Mouse (Mus musculus): ENCODE measurements around the gene Pfkm. TPM values are rescaled to one million over a fixed set of nuclear protein-coding genes. Genes with fewer than 3 reads are reported as not detected.

Gene Pfkm
- polyA plus RNA-seq, 1 experiment from 2014 or later = 69.6 TPM

GRCm38 (mm10) chr15:98153625-98154024 is 61.2 kb downstream of the Pfkm start:
- no peaks in the 10 kb centered on the region for H3K9me3 ChIP-seq (ENCODE audit: control insufficient read depth, low read length)
- no peaks in the 10 kb centered on the region for H3K27me3 ChIP-seq (replicated peaks; ENCODE audit: control insufficient read depth, insufficient read depth, low read length)
- no peak overlapping the region for H3K9ac ChIP-seq (ENCODE audit: low read depth, low read length)
- H3K36me3 ChIP-seq (ENCODE audit: control insufficient read depth, insufficient read depth, low read length) = no peaks in the 10 kb centered on the region
- 27% methylated on average over 3 of the region's 3 CpGs for WGBS
- 0 out of 2 replicates have a peak, but pooled peaks have one; percentile 30 for ATAC-seq (ENCODE audit: low read depth)
- no peak overlapping the region for H3K4me2 ChIP-seq (ENCODE audit: low read depth, low read length)
- no peak overlapping the region for H3K27ac ChIP-seq (replicated peaks; ENCODE audit: low read depth, low read length)
- no peak overlapping the region for H3K4me3 ChIP-seq (ENCODE audit: low read depth, low read length)
- no peaks in the 10 kb centered on the region for H3K4me1 ChIP-seq (ENCODE audit: control insufficient read depth, insufficient read depth, low read length)
- DNase-seq (ENCODE audit: low spot score) = peak; percentile 85

- no peaks in the 10 kb centered on the region for H3K36me3 ChIP-seq (ENCODE audit: control insufficient read depth, insufficient read depth, low read length)
- H3K4me3 ChIP-seq (ENCODE audit: low read depth, low read length) = no peak overlapping the region
- ATAC-seq (ENCODE audit: low read depth) (no peak), DNase-seq (ENCODE audit: low spot score) (no peak)
- H3K9me3 ChIP-seq (ENCODE audit: control insufficient read depth, low read length) = no peaks in the 10 kb centered on the region
- no peak overlapping the region for H3K27ac ChIP-seq (replicated peaks; ENCODE audit: low read depth, low read length)
- H3K9ac ChIP-seq (ENCODE audit: low read depth, low read length) = no peak overlapping the region
- H3K27me3 ChIP-seq (replicated peaks; ENCODE audit: control insufficient read depth, insufficient read depth, low read length) = no peaks in the 10 kb centered on the region
- 65% methylated on average over 4 of the region's 4 CpGs for WGBS
- H3K4me1 ChIP-seq (ENCODE audit: control insufficient read depth, insufficient read depth, low read length) = no peaks in the 10 kb centered on the region
- no peak overlapping the region for H3K4me2 ChIP-seq (ENCODE audit: low read depth, low read length)
Measured at GRCm38 (mm10) chr15:98154146-98154545, 61.8 kb downstream of the Pfkm start.

DNA sequence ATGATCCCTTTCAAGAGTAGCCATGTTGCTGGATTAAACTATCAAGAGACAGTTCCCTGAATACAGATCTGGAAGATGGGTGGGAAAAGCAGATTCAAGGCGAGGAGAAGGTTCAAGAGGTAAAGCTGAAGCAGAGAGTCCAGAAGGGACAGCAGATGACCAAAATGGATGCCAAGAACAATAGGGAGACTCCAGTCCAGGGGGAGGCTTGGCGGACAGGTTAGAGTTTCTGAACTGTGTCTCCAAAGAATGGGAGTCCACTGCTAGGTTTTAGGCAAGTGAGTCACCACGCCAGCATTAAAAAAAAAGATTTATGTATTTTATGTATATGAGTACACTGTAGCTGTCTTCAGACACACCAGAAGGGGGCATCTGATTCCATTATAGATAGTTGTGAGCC is 62.2 kb downstream of the Pfkm start:
- no peak overlapping the region for H3K27ac ChIP-seq (replicated peaks; ENCODE audit: low read depth, low read length)

GRCm38 (mm10) chr15:98155272-98155671 is 62.9 kb downstream of the Pfkm start:
- H3K4me1 ChIP-seq (ENCODE audit: control insufficient read depth, insufficient read depth, low read length) = no peaks in the 10 kb centered on the region
- no peak for ATAC-seq (ENCODE audit: low read depth)
- H3K4me2 ChIP-seq (ENCODE audit: low read depth, low read length) = no peak overlapping the region
- H3K36me3 ChIP-seq (ENCODE audit: control insufficient read depth, insufficient read depth, low read length) = no peaks in the 10 kb centered on the region
- DNase-seq (ENCODE audit: low spot score) = no peak
- no peak overlapping the region for H3K4me3 ChIP-seq (ENCODE audit: low read depth, low read length)
- no peak overlapping the region for H3K9ac ChIP-seq (ENCODE audit: low read depth, low read length)
- WGBS = 85% methylated on average over 5 of the region's 5 CpGs
- no peaks in the 10 kb centered on the region for H3K9me3 ChIP-seq (ENCODE audit: control insufficient read depth, low read length)
- H3K27me3 ChIP-seq (replicated peaks; ENCODE audit: control insufficient read depth, insufficient read depth, low read length) = no peaks in the 10 kb centered on the region
- no peak overlapping the region for H3K27ac ChIP-seq (replicated peaks; ENCODE audit: low read depth, low read length)

More for the DNA sequence above, 62.2 kb downstream of the Pfkm start:
- no peak for DNase-seq (ENCODE audit: low spot score)
- no peak for ATAC-seq (ENCODE audit: low read depth)
- H3K36me3 ChIP-seq (ENCODE audit: control insufficient read depth, insufficient read depth, low read length) = no peaks in the 10 kb centered on the region
- no peak overlapping the region for H3K4me2 ChIP-seq (ENCODE audit: low read depth, low read length)
- WGBS = 85% methylated on average over 3 of the region's 3 CpGs
- H3K4me1 ChIP-seq (ENCODE audit: control insufficient read depth, insufficient read depth, low read length) = no peaks in the 10 kb centered on the region
- no peak overlapping the region for H3K4me3 ChIP-seq (ENCODE audit: low read depth, low read length)
- H3K9ac ChIP-seq (ENCODE audit: low read depth, low read length) = no peak overlapping the region
- no peaks in the 10 kb centered on the region for H3K27me3 ChIP-seq (replicated peaks; ENCODE audit: control insufficient read depth, insufficient read depth, low read length)
- H3K9me3 ChIP-seq (ENCODE audit: control insufficient read depth, low read length) = no peaks in the 10 kb centered on the region

GRCm38 (mm10) chr15:98155944-98156343 is 63.6 kb downstream of the Pfkm start:
- 53% methylated on average over 4 of the region's 4 CpGs for WGBS
- DNase-seq (ENCODE audit: low spot score) = no peak
- H3K9me3 ChIP-seq (ENCODE audit: control insufficient read depth, low read length) = no peaks in the 10 kb centered on the region
- H3K36me3 ChIP-seq (ENCODE audit: control insufficient read depth, insufficient read depth, low read length) = no peaks in the 10 kb centered on the region
- H3K9ac ChIP-seq (ENCODE audit: low read depth, low read length) = no peak overlapping the region
- no peak for ATAC-seq (ENCODE audit: low read depth)
- H3K27ac ChIP-seq (replicated peaks; ENCODE audit: low read depth, low read length) = no peak overlapping the region
- H3K4me3 ChIP-seq (ENCODE audit: low read depth, low read length) = no peak overlapping the region
- H3K4me2 ChIP-seq (ENCODE audit: low read depth, low read length) = no peak overlapping the region
- H3K4me1 ChIP-seq (ENCODE audit: control insufficient read depth, insufficient read depth, low read length) = no peaks in the 10 kb centered on the region
- no peaks in the 10 kb centered on the region for H3K27me3 ChIP-seq (replicated peaks; ENCODE audit: control insufficient read depth, insufficient read depth, low read length)

DNA sequence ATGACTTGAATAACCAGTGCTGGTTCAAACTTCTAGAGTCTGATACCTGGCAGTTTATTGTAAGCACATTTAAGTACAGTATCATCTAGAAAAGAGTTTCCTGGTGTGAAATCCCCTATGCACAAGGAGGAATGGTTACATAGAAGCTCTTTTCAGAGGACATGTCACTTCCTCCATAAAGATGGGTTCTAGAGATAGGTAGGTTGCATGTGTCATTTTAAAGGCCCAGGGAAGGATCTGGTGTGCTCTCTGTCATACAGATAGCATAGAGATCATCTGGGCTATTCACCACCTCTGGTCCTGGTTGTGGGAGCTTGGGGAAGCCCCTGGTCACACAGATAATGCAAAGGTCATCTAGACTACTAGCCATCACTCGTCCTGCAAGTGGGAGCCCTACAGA is 64.9 kb downstream of the Pfkm start:
- Histone ChIP-seq H3K4me3 (ENCODE audit: low read depth, low read length) (no peak overlapping the region), H3K9me3 (ENCODE audit: control insufficient read depth, low read length) (no peaks in the 10 kb centered on the region), H3K27me3 (replicated peaks; ENCODE audit: control insufficient read depth, insufficient read depth, low read length) (no peaks in the 10 kb centered on the region), H3K4me2 (ENCODE audit: low read depth, low read length) (no peak overlapping the region), H3K27ac (replicated peaks; ENCODE audit: low read depth, low read length) (no peak overlapping the region), H3K36me3 (ENCODE audit: control insufficient read depth, insufficient read depth, low read length) (no peaks in the 10 kb centered on the region), H3K9ac (ENCODE audit: low read depth, low read length) (no peak overlapping the region), H3K4me1 (ENCODE audit: control insufficient read depth, insufficient read depth, low read length) (no peaks in the 10 kb centered on the region)
- WGBS = 61% methylated on average over 1 of the region's 1 CpGs
- ATAC-seq (ENCODE audit: low read depth) = no peak
- DNase-seq (ENCODE audit: low spot score) = no peak

- H3K36me3 ChIP-seq (ENCODE audit: control insufficient read depth, insufficient read depth, low read length) = no peaks in the 10 kb centered on the region
- no peak overlapping the region for H3K4me3 ChIP-seq (ENCODE audit: low read depth, low read length)
- H3K4me1 ChIP-seq (ENCODE audit: control insufficient read depth, insufficient read depth, low read length) = no peaks in the 10 kb centered on the region
- ATAC-seq (ENCODE audit: low read depth) (no peak), DNase-seq (ENCODE audit: low spot score) (no peak)
- WGBS = 61% methylated on average over 19 of the region's 19 CpGs
- peaks cover 8% of the 10 kb centered on the region; the same call in 1 of the 2 replicates for H3K27me3 ChIP-seq (replicated peaks; ENCODE audit: control insufficient read depth, insufficient read depth, low read length)
- no peaks in the 10 kb centered on the region for H3K9me3 ChIP-seq (ENCODE audit: control insufficient read depth, low read length)
- H3K9ac ChIP-seq (ENCODE audit: low read depth, low read length) = no peak overlapping the region
- no peak overlapping the region for H3K4me2 ChIP-seq (ENCODE audit: low read depth, low read length)
- no peak overlapping the region for H3K27ac ChIP-seq (replicated peaks; ENCODE audit: low read depth, low read length)
Measured at GRCm38 (mm10) chr15:98161026-98161805, 68.8 kb downstream of the Pfkm start.

DNA sequence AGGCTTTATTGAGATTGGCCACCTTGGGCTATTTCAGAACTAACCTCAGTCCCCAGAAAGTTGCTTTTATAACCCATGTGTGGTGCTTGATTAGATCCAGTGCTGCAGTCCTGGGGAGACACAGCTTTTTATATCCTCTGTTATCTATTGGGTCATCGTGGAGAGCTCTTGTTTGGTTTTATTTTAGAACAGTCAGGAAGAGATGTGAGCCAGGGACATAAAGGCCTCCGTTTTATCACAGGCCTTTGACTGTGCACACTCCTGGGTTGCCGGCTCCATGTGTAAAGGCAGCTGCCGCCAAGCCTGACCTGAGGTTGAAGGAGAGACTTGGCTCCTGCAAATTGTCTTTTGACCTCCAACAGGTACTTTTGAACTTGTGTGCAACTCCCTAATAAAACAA is 70.2 kb downstream of the Pfkm start:
- H3K9me3 ChIP-seq (ENCODE audit: control insufficient read depth, low read length) = no peaks in the 10 kb centered on the region
- no peak for DNase-seq (ENCODE audit: low spot score)
- 73% methylated on average over 4 of the region's 4 CpGs for WGBS
- H3K9ac ChIP-seq (ENCODE audit: low read depth, low read length) = no peak overlapping the region
- peaks cover 22% of the 10 kb centered on the region for H3K27me3 ChIP-seq (replicated peaks; ENCODE audit: control insufficient read depth, insufficient read depth, low read length)
- no peaks in the 10 kb centered on the region for H3K36me3 ChIP-seq (ENCODE audit: control insufficient read depth, insufficient read depth, low read length)
- H3K4me2 ChIP-seq (ENCODE audit: low read depth, low read length) = no peak overlapping the region
- no peak overlapping the region for H3K27ac ChIP-seq (replicated peaks; ENCODE audit: low read depth, low read length)
- no peak for ATAC-seq (ENCODE audit: low read depth)
- no peak overlapping the region for H3K4me3 ChIP-seq (ENCODE audit: low read depth, low read length)
- no peaks in the 10 kb centered on the region for H3K4me1 ChIP-seq (ENCODE audit: control insufficient read depth, insufficient read depth, low read length)

DNA sequence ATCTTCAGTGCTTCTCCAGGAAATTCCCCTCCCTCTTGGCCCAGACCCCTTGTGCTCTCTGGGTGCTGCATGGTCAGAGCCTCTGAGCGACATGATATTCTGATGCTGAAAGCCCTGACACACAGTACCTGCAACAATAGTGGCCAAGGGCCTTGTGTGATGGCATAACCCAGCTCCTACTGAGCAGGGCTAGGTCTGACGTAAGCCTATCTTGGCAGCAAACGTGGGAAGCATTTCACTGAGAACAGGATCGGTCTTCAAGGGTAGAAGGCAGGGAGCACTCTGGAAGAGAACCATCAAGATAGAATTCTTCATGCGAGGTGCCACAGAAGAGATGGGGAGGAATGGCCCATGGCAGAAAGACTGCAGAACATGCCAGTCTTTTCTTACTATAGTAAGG is 73.1 kb downstream of the Pfkm start, which contains the start of gene Asb8:
TSS of gene Asb8 (minus strand) at position 101 of the 400 bp plus-strand sequence.
- no peak within 1 kb of the TSS for H3K4me3 ChIP-seq (ENCODE audit: low read depth, low read length)
- WGBS = 85% methylated on average over 5 of the region's 5 CpGs
- H3K4me2 ChIP-seq (ENCODE audit: low read depth, low read length) = no peak within 1 kb of the TSS
- H3K27ac ChIP-seq (replicated peaks; ENCODE audit: low read depth, low read length) = no peak within 1 kb of the TSS
- no peak for DNase-seq (ENCODE audit: low spot score)
- peaks cover 52% of the 10 kb centered on the region for H3K27me3 ChIP-seq (replicated peaks; ENCODE audit: control insufficient read depth, insufficient read depth, low read length)
- no peak for ATAC-seq (ENCODE audit: low read depth)
- no peaks in the 10 kb centered on the region for H3K4me1 ChIP-seq (ENCODE audit: control insufficient read depth, insufficient read depth, low read length)
- H3K36me3 ChIP-seq (ENCODE audit: control insufficient read depth, insufficient read depth, low read length) = no peaks in the 10 kb centered on the region
- H3K9me3 ChIP-seq (ENCODE audit: control insufficient read depth, low read length) = no peaks in the 10 kb centered on the region
- H3K9ac ChIP-seq (ENCODE audit: low read depth, low read length) = no peak within 1 kb of the TSS

Data from embryonic facial prominence, embryonic 14.5 days (tissue).